Mouse (Mus musculus): ENCODE data around the gene Olfr1276.

Olfr1276 gene

DNA sequence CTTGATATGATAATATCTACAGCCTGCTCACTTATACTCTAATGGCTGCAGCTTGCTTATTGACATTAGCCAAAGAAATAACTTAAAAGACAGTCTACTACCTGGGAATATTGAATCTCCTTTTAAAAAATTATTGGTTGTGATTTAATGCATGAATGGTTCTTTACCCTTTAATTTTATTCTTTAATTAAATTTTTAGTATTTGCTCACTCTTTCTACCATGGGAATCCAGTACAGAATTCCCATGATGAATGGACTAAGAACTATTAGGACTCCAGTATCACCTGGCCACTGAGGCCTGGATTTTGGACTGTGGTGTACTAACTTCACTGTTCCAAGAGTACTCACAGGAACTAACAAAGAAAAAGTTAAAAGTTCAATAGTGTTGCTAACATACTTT, at the start of gene Olfr1276:
Gene Olfr1276, plus strand, starts transcription at position 301 of the 400 bp plus-strand sequence.
- no peak for DNase-seq (ENCODE audit: low read depth)

DNA sequence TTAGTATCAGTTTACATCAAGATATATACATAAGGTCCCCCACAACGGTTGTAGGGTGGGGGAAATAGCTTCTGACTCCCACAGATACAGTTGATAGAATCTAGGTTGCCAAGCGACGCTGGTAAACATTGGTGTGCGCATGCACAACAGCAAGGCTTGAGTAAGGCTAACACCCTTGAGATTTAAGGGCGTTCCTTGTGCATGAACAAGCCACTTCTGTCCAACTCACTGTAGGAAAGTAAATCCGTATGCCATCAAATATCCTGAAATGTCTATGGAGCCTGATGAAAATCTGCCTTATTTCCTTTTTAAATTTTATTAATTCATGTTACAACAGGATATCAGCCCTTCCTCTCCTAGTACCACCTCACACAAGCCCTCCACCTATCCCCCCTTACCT, 24.8 kb upstream of the Olfr1276 start, which contains the start of gene 4930430A15Rik:
Gene 4930430A15Rik, minus strand, starts transcription at position 101 of the 400 bp plus-strand sequence.
- no peak for DNase-seq (ENCODE audit: low read depth)

DNA sequence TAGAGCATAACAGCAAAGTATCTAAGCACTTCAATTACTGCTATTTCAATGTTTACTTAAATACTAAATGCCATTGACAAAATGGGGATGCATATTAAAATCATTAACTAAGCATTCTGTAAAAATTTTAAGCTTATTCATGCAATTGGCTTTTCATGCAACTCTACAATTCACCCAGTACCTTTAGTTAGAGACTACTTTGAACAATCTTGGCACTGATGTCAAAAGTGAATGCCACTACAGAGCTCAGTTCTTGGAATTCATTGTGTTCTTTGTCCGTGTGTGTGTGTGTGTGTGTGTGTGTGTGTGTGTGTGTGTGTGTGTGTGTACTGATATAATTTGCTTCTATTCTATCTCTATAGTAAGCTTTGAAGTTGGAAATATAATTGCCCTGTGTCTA, 19.1 kb upstream of the Olfr1276 start, which contains the start of gene Olfr1275:
Gene Olfr1275, minus strand, starts transcription at position 101 of the 400 bp plus-strand sequence.
- no peak for DNase-seq (ENCODE audit: low read depth)

DNA sequence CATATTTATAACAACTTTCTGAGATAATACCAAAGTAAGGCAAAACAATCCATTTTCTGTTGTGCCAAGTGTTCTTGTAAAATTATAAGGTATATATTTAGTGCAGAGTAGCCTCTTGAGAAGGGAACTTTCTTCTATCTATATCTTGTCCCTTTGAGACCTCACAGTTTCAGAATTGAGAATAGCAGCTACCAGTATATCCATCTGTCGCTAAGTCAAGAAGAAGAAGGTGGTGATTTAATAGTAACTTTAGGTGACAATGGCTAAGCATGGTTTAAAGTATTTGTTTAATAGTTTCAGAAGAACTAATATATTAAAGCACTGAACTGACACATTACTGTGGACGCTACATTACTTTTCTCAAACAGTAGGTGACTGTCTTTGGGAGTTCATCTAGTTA, 19.7 kb downstream of the Olfr1276 start, which contains the start of gene Olfr1277:
Gene Olfr1277, minus strand, starts transcription at position 101 of the 400 bp plus-strand sequence.
- no peak for DNase-seq (ENCODE audit: low read depth)

DNA sequence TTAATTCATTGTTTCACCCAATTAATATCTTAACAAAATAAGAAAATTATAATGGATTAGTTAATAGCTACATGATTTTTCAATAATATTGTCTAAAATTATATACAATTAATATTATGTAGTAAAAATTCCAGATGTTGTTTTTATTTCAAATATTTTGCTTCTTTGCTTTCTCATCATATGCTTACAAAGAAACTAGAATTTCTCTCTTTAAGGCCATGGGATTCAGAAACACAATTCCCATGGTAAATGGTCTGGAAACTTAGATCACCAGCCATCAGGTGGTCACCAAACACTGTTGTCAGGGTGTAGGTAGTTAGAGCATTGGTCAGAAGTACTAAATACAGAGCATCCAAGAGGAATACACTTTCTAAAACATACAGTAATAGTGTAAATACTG, 35.5 kb downstream of the Olfr1276 start, which contains the start of gene Olfr1278:
Gene Olfr1278, plus strand, starts transcription at position 301 of the 400 bp plus-strand sequence.
- no peak for DNase-seq (ENCODE audit: low read depth)

DNA sequence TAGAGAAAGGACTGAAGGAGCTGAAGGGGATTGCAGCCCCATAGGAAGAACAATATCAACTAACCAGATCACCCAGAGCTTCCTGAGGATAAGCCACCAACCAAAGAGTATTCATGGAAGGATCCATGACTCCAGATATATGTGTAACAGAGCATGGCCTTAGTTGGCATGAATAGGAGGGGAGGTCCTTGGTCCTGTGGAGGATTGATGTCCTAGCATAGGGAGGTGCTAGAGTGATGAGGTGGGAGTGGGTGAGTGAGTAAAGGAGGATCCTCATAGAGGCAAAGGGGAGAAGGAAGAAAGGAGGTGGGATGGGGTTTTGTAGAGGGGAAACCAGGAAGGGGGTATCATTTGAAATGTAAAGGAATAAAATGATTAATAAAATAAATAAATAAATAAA, 44.2 kb downstream of the Olfr1276 start:
- no peak for DNase-seq (ENCODE audit: low read depth)

DNA sequence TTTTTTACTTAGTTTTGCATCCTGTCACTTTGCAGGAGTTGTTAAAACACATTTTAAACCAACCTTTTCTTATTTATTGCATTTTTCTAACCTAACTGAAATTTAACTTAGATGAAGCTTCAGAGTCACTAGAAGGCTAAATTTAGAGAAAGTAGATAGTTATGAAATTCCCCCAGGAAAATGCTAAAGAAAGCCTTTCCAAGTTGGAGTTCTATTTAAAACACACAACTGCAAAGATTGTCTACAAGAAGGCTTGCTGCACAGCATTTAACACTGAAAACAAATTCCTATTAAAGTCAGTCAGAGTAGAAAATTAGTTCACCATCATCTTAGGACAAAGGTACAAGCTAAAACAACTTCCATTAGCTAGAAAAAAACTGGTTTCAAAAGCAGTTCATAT, 46.1 kb downstream of the Olfr1276 start, which contains the start of gene Olfr1279:
Gene Olfr1279, plus strand, starts transcription at position 262 of the 400 bp plus-strand sequence.
- DNase-seq (ENCODE audit: low read depth), result no peak

Data from induced T-regulatory cell, adult 2 months (primary cell).